Mouse (Mus musculus) layer of hippocampus, adult 11-12 months (tissue): ENCODE data around the gene S100a9.
A peak's percentile ranks its signal among the peaks of the same experiment; 100 is the strongest.

Experiments
- DNase-seq: peaks from one replicate; pipeline ENCODE4 v3.0.0; 2022; ENCODE audit warnings: low spot score

Gene S100a9

GRCm38 (mm10) chr3:90695613-90696012 is at the start of gene S100a9:
TSS of gene S100a9 (minus strand) at chr3:90695721.
- no peak for DNase-seq

- DNase-seq: no peak
Measured at GRCm38 (mm10) chr3:90726606-90727005, 31.1 kb upstream of the S100a9 start, which contains the start of gene Pglyrp4. TSS of gene Pglyrp4 (plus strand) at chr3:90726906.

- peak; percentile 92 for DNase-seq
Measured at GRCm38 (mm10) chr3:90709591-90710460, 14.3 kb upstream of the S100a9 start.

- peak; percentile 8 for DNase-seq
Measured at GRCm38 (mm10) chr3:90708523-90709202, 13.1 kb upstream of the S100a9 start.

- DNase-seq: no peak
Measured at GRCm38 (mm10) chr3:90702244-90702643, 6.7 kb upstream of the S100a9 start.

- no peak for DNase-seq
Measured at GRCm38 (mm10) chr3:90693496-90693895, 2.0 kb downstream of the S100a9 start.

GRCm38 (mm10) chr3:90686835-90687234 is 8.7 kb downstream of the S100a9 start:
- DNase-seq: no peak

- DNase-seq: no peak
Measured at GRCm38 (mm10) chr3:90683929-90684328, 11.6 kb downstream of the S100a9 start.

GRCm38 (mm10) chr3:90678656-90679055 is 16.9 kb downstream of the S100a9 start:
- DNase-seq: no peak

- no peak for DNase-seq
Measured at GRCm38 (mm10) chr3:90668846-90669245, 26.7 kb downstream of the S100a9 start, which contains the start of gene S100a8. TSS of gene S100a8 (plus strand) at chr3:90668978.

- no peak for DNase-seq
Measured at GRCm38 (mm10) chr3:90664219-90664618, 31.3 kb downstream of the S100a9 start.

GRCm38 (mm10) chr3:90659364-90660044 is 36.0 kb downstream of the S100a9 start:
- no peak for DNase-seq

GRCm38 (mm10) chr3:90657405-90657804 is 38.1 kb downstream of the S100a9 start:
- no peak for DNase-seq

GRCm38 (mm10) chr3:90653717-90654116 is 41.8 kb downstream of the S100a9 start, which contains the start of gene S100a7a:
TSS of gene S100a7a (plus strand) at chr3:90654017.
- DNase-seq: no peak

- peak; percentile 86 for DNase-seq
Measured at GRCm38 (mm10) chr3:90652878-90653508, 42.5 kb downstream of the S100a9 start.

GRCm38 (mm10) chr3:90649832-90650231 is 45.7 kb downstream of the S100a9 start:
- DNase-seq: no peak

- DNase-seq: no peak
Measured at GRCm38 (mm10) chr3:90648981-90649380, 46.5 kb downstream of the S100a9 start.

GRCm38 (mm10) chr3:90647291-90647690 is 48.2 kb downstream of the S100a9 start:
- no peak for DNase-seq

GRCm38 (mm10) chr3:90644220-90644619 is 51.3 kb downstream of the S100a9 start:
- DNase-seq: peak; percentile 48
